Mouse (Mus musculus) heart, embryonic 15.5 days (tissue): ENCODE results near the gene Fignl1. TPM values are rescaled to one million over a fixed set of nuclear protein-coding genes. Genes with fewer than 3 reads are reported as not detected.

Experiments used
- ATAC-seq: fragments of 200-750 bp; cut with Nextera tagmentation; replicated peaks from 2 replicates; pipeline ENCODE4 v1.8.0; 2017; ENCODE audit warnings: low read depth, moderate TSS enrichment; ENCODE audit not compliant: insufficient number of reproducible peaks, insufficient read depth, low FRiP score
- H3K27ac ChIP-seq: fragments of 300-500 bp; sonication (generic); 2 replicates; pipeline ENCODE4 v1.5.1; 2015; ENCODE audit warnings: mild to moderate bottlenecking, inconsistent platforms
- H3K27me3 ChIP-seq: fragments of 300-500 bp; sonication (generic); 2 replicates; pipeline ENCODE4 v1.6.1; 2015; ENCODE audit warnings: inconsistent platforms
- H3K36me3 ChIP-seq: fragments of 300-500 bp; sonication (generic); 2 replicates; pipeline ENCODE4 v1.6.1; 2015; ENCODE audit warnings: mild to moderate bottlenecking, inconsistent platforms
- H3K4me1 ChIP-seq: fragments of 300-500 bp; sonication (generic); replicated peaks from 2 replicates; pipeline ENCODE4 v1.6.1; 2015; ENCODE audit warnings: inconsistent platforms
- H3K4me2 ChIP-seq: fragments of 300-500 bp; sonication (generic); 2 replicates; pipeline ENCODE4 v1.6.1; 2015; ENCODE audit warnings: inconsistent platforms, mild to moderate bottlenecking, moderate library complexity
- H3K4me3 ChIP-seq: fragments of 300-500 bp; sonication (generic); 2 replicates; pipeline ENCODE4 v1.5.1; 2015; ENCODE audit warnings: mild to moderate bottlenecking, inconsistent platforms
- H3K9ac ChIP-seq: fragments of 300-500 bp; sonication (generic); 2 replicates; pipeline ENCODE4 v1.6.1; 2015; ENCODE audit warnings: mild to moderate bottlenecking, inconsistent platforms
- H3K9me3 ChIP-seq: fragments of 300-500 bp; sonication (generic); replicated peaks from 2 replicates; pipeline ENCODE4 v1.6.1; 2016; ENCODE audit warnings: inconsistent platforms
- WGBS: fragments of 180-500 bp; shearing (Covaris S2); methylation state at CpG from one replicate; pipeline ENCODE4 v1.1.7; 2015; ENCODE audit warnings: mixed read lengths; 5-methylcytosine and 5-hydroxymethylcytosine counted together
- polyA plus RNA-seq: library from polyadenylated mRNA; unstranded; fragments of >200 nt; fragmentation: Nextera tagmentation; extraction: Ambion mirVana; gene quantifications from 2 replicates; pipeline ENCODE4 v1.2.1, GENCODE M21; 2015

The Fignl1 gene
- polyA plus RNA-seq, 1 experiment from 2014 or later, result 42.5 TPM

- ATAC-seq, result no peak
- WGBS, result 91% methylated on average over 1 of the region's 1 CpGs
- Histone ChIP-seq H3K27ac (no peak overlapping the region), H3K36me3 (no peaks in the 10 kb centered on the region), H3K4me3 (no peak overlapping the region), H3K27me3 (no peaks in the 10 kb centered on the region), H3K4me1 (no peaks in the 10 kb centered on the region), H3K9ac (no peak overlapping the region), H3K9me3 (no peaks in the 10 kb centered on the region), H3K4me2 (no peak overlapping the region)
Measured at GRCm38 (mm10) chr11:11758883-11759282, 49.9 kb downstream of the Fignl1 start.

- Histone ChIP-seq H3K36me3 (no peaks in the 10 kb centered on the region), H3K4me3 (no peak overlapping the region), H3K9ac (no peak overlapping the region), H3K27me3 (no peaks in the 10 kb centered on the region), H3K4me2 (no peak overlapping the region), H3K4me1 (no peaks in the 10 kb centered on the region), H3K9me3 (no peaks in the 10 kb centered on the region), H3K27ac (no peak overlapping the region)
- WGBS, result 78% methylated on average over 6 of the region's 6 CpGs
- no peak for ATAC-seq
Measured at GRCm38 (mm10) chr11:11758121-11758520, 50.6 kb downstream of the Fignl1 start.

GRCm38 (mm10) chr11:11752859-11753258, 55.9 kb downstream of the Fignl1 start:
- Histone ChIP-seq H3K4me1 (no peaks in the 10 kb centered on the region), H3K27me3 (no peaks in the 10 kb centered on the region), H3K9ac (no peak overlapping the region), H3K36me3 (no peaks in the 10 kb centered on the region), H3K9me3 (no peaks in the 10 kb centered on the region), H3K4me2 (no peak overlapping the region), H3K27ac (no peak overlapping the region), H3K4me3 (no peak overlapping the region)
- WGBS, result 75% methylated on average over 5 of the region's 5 CpGs
- no peak for ATAC-seq

GRCm38 (mm10) chr11:11751091-11751490, 57.7 kb downstream of the Fignl1 start:
- H3K27ac ChIP-seq, result no peak overlapping the region
- H3K36me3 ChIP-seq, result no peaks in the 10 kb centered on the region
- H3K4me3 ChIP-seq, result no peak overlapping the region
- H3K4me2 ChIP-seq, result no peak overlapping the region
- 70% methylated on average over 5 of the region's 5 CpGs for WGBS
- H3K4me1 ChIP-seq, result no peaks in the 10 kb centered on the region
- no peaks in the 10 kb centered on the region for H3K9me3 ChIP-seq
- ATAC-seq, result no peak
- H3K27me3 ChIP-seq, result no peaks in the 10 kb centered on the region
- H3K9ac ChIP-seq, result no peak overlapping the region

- Histone ChIP-seq H3K4me1 (no peaks in the 10 kb centered on the region), H3K27ac (no peak overlapping the region), H3K4me2 (no peak overlapping the region), H3K4me3 (no peak overlapping the region), H3K9me3 (no peaks in the 10 kb centered on the region), H3K27me3 (no peaks in the 10 kb centered on the region), H3K9ac (no peak overlapping the region), H3K36me3 (no peaks in the 10 kb centered on the region)
- WGBS, result 46% methylated on average over 1 of the region's 1 CpGs
- ATAC-seq, result no peak
Measured at GRCm38 (mm10) chr11:11744222-11744621, 64.5 kb downstream of the Fignl1 start.

- H3K9me3 ChIP-seq, result no peaks in the 10 kb centered on the region
- no peaks in the 10 kb centered on the region for H3K27me3 ChIP-seq
- H3K9ac ChIP-seq, result no peak overlapping the region
- WGBS, result 16% methylated on average over 2 of the region's 2 CpGs
- H3K36me3 ChIP-seq, result no peaks in the 10 kb centered on the region
- no peak for ATAC-seq
- no peak overlapping the region for H3K4me2 ChIP-seq
- H3K4me1 ChIP-seq, result no peaks in the 10 kb centered on the region
- H3K27ac ChIP-seq, result no peak overlapping the region
- H3K4me3 ChIP-seq, result no peak overlapping the region
Measured at GRCm38 (mm10) chr11:11742626-11743025, 66.1 kb downstream of the Fignl1 start.

GRCm38 (mm10) chr11:11741574-11741973, 67.2 kb downstream of the Fignl1 start:
- no peaks in the 10 kb centered on the region for H3K4me1 ChIP-seq
- no peaks in the 10 kb centered on the region for H3K36me3 ChIP-seq
- no peak overlapping the region for H3K27ac ChIP-seq
- H3K4me3 ChIP-seq, result no peak overlapping the region
- no peak overlapping the region for H3K4me2 ChIP-seq
- no peaks in the 10 kb centered on the region for H3K27me3 ChIP-seq
- 76% methylated on average over 5 of the region's 5 CpGs for WGBS
- no peak overlapping the region for H3K9ac ChIP-seq
- no peak for ATAC-seq
- H3K9me3 ChIP-seq, result no peaks in the 10 kb centered on the region

GRCm38 (mm10) chr11:11740603-11741002, 68.2 kb downstream of the Fignl1 start:
- no peaks in the 10 kb centered on the region for H3K4me1 ChIP-seq
- no peaks in the 10 kb centered on the region for H3K36me3 ChIP-seq
- no peak overlapping the region for H3K4me3 ChIP-seq
- ATAC-seq, result no peak
- 73% methylated on average over 5 of the region's 5 CpGs for WGBS
- no peaks in the 10 kb centered on the region for H3K9me3 ChIP-seq
- no peak overlapping the region for H3K4me2 ChIP-seq
- H3K9ac ChIP-seq, result no peak overlapping the region
- H3K27me3 ChIP-seq, result no peaks in the 10 kb centered on the region
- no peak overlapping the region for H3K27ac ChIP-seq

- no peak for ATAC-seq
- Histone ChIP-seq H3K4me3 (no peak overlapping the region), H3K9ac (no peak overlapping the region), H3K9me3 (no peaks in the 10 kb centered on the region), H3K27me3 (no peaks in the 10 kb centered on the region), H3K36me3 (no peaks in the 10 kb centered on the region), H3K4me2 (no peak overlapping the region), H3K4me1 (no peaks in the 10 kb centered on the region), H3K27ac (no peak overlapping the region)
- 76% methylated on average over 3 of the region's 3 CpGs for WGBS
Measured at GRCm38 (mm10) chr11:11739054-11739453, 69.7 kb downstream of the Fignl1 start.

- Histone ChIP-seq H3K27ac (no peak overlapping the region), H3K27me3 (no peaks in the 10 kb centered on the region), H3K4me3 (no peak overlapping the region), H3K36me3 (no peaks in the 10 kb centered on the region), H3K9me3 (no peaks in the 10 kb centered on the region), H3K9ac (no peak overlapping the region), H3K4me2 (no peak overlapping the region), H3K4me1 (no peaks in the 10 kb centered on the region)
- no peak for ATAC-seq
- WGBS, result 50% methylated on average over 2 of the region's 2 CpGs
Measured at GRCm38 (mm10) chr11:11737562-11737961, 71.2 kb downstream of the Fignl1 start.
